Mouse (Mus musculus): ENCODE data around the gene Med12l. TPM values are rescaled to one million over a fixed set of nuclear protein-coding genes. Genes with fewer than 3 reads are reported as not detected.
"Not testable (repeated sequence)": the region's sequence is repeated elsewhere in the genome, so short reads cannot be mapped to it uniquely, and the experiment has no call there.

The Med12l gene
- polyA plus RNA-seq, 1 experiment from 2014 or later: 4.0 TPM

GRCm38 (mm10) chr3:59025193-59025535, 19.5 kb downstream of the Med12l start:
- 68% methylated on average over 4 of the region's 4 CpGs for WGBS
- ATAC-seq: no peak
- peaks cover 8% of the 10 kb centered on the region; the same call in 1 of the 2 replicates for H3K4me1 ChIP-seq (replicated peaks)
- no peaks in the 10 kb centered on the region for H3K36me3 ChIP-seq
- H3K27me3 ChIP-seq: no peaks in the 10 kb centered on the region
- no peak overlapping the region for H3K27ac ChIP-seq
- no peak overlapping the region for H3K4me2 ChIP-seq (replicated peaks)
- no peaks in the 10 kb centered on the region for H3K9me3 ChIP-seq
- H3K4me3 ChIP-seq (replicated peaks): no peak overlapping the region
- H3K9ac ChIP-seq (replicated peaks): no peak overlapping the region

- WGBS: 89% methylated on average over 6 of the region's 6 CpGs
- H3K9ac ChIP-seq (replicated peaks): no peak overlapping the region
- H3K4me2 ChIP-seq (replicated peaks): no peak overlapping the region
- no peak overlapping the region for H3K4me3 ChIP-seq (replicated peaks)
- no peaks in the 10 kb centered on the region for H3K4me1 ChIP-seq (replicated peaks)
- H3K27me3 ChIP-seq: no peaks in the 10 kb centered on the region
- H3K27ac ChIP-seq: no peak overlapping the region
- no peak for ATAC-seq
- H3K36me3 ChIP-seq: no peaks in the 10 kb centered on the region
- no peaks in the 10 kb centered on the region for H3K9me3 ChIP-seq
Observed at GRCm38 (mm10) chr3:59028696-59029095, 23.1 kb downstream of the Med12l start.

GRCm38 (mm10) chr3:59030986-59031385, 25.4 kb downstream of the Med12l start:
- WGBS: 79% methylated on average over 4 of the region's 4 CpGs
- H3K9me3 ChIP-seq: no peaks in the 10 kb centered on the region
- ATAC-seq: 0 out of 2 replicates have a peak, but pooled peaks have one; percentile 14

GRCm38 (mm10) chr3:59041487-59041886, 35.9 kb downstream of the Med12l start:
- Histone ChIP-seq H3K4me2 (replicated peaks) (no peak overlapping the region), H3K36me3 (peaks cover 2% of the 10 kb centered on the region; the same call in 1 of the 2 replicates), H3K27me3 (no peaks in the 10 kb centered on the region), H3K27ac (no peak overlapping the region), H3K9ac (replicated peaks) (no peak overlapping the region), H3K4me3 (replicated peaks) (no peak overlapping the region), H3K4me1 (replicated peaks) (no peaks in the 10 kb centered on the region), H3K9me3 (no peaks in the 10 kb centered on the region)
- ATAC-seq: no peak
- 72% methylated on average over 6 of the region's 6 CpGs for WGBS

More at GRCm38 (mm10) chr3:59030986-59031385, 25.4 kb downstream of the Med12l start:
- H3K4me1 ChIP-seq (replicated peaks): no peaks in the 10 kb centered on the region
- H3K36me3 ChIP-seq: no peaks in the 10 kb centered on the region
- no peaks in the 10 kb centered on the region for H3K27me3 ChIP-seq
- H3K9ac ChIP-seq (replicated peaks): no peak overlapping the region
- no peak overlapping the region for H3K4me3 ChIP-seq (replicated peaks)
- no peak overlapping the region for H3K27ac ChIP-seq
- H3K4me2 ChIP-seq (replicated peaks): no peak overlapping the region

GRCm38 (mm10) chr3:59054834-59055535, 49.4 kb downstream of the Med12l start:
- 86% methylated on average over 17 of the region's 17 CpGs for WGBS
- no peaks in the 10 kb centered on the region for H3K9me3 ChIP-seq
- H3K4me2 ChIP-seq (replicated peaks): no peak overlapping the region
- H3K36me3 ChIP-seq: no peaks in the 10 kb centered on the region
- no peak for ATAC-seq
- H3K9ac ChIP-seq (replicated peaks): no peak overlapping the region
- H3K4me1 ChIP-seq (replicated peaks): peaks cover 8% of the 10 kb centered on the region; the same call in 1 of the 2 replicates
- no peaks in the 10 kb centered on the region for H3K27me3 ChIP-seq
- H3K4me3 ChIP-seq (replicated peaks): no peak overlapping the region
- no peak overlapping the region for H3K27ac ChIP-seq

GRCm38 (mm10) chr3:59059022-59059541, 53.5 kb downstream of the Med12l start:
- WGBS: 4% methylated on average over 7 of the region's 7 CpGs
- Histone ChIP-seq H3K4me1 (replicated peaks) (peaks cover 8% of the 10 kb centered on the region; the same call in 1 of the 2 replicates), H3K36me3 (no peaks in the 10 kb centered on the region), H3K27ac (peak overlapping the region; percentile 32; the same call in 1 of the 2 replicates), H3K27me3 (no peaks in the 10 kb centered on the region), H3K4me3 (replicated peaks) (no peak overlapping the region), H3K9me3 (no peaks in the 10 kb centered on the region), H3K9ac (replicated peaks) (0 out of 2 replicates have a peak overlapping the region, but pooled peaks have one; percentile 16), H3K4me2 (replicated peaks) (peak overlapping the region; percentile 39)
- peak; percentile 92 for ATAC-seq

GRCm38 (mm10) chr3:59060131-59060530, 54.5 kb downstream of the Med12l start:
- Histone ChIP-seq H3K4me1 (replicated peaks) (peaks cover 8% of the 10 kb centered on the region; the same call in 1 of the 2 replicates), H3K9me3 (no peaks in the 10 kb centered on the region), H3K27me3 (no peaks in the 10 kb centered on the region), H3K9ac (replicated peaks) (no peak overlapping the region), H3K4me2 (replicated peaks) (no peak overlapping the region), H3K36me3 (no peaks in the 10 kb centered on the region), H3K4me3 (replicated peaks) (no peak overlapping the region), H3K27ac (no peak overlapping the region)
- WGBS: 90% methylated on average over 7 of the region's 7 CpGs
- ATAC-seq: no peak

- Histone ChIP-seq H3K4me1 (replicated peaks) (peaks cover 8% of the 10 kb centered on the region; the same call in 1 of the 2 replicates), H3K27ac (no peak overlapping the region), H3K36me3 (no peaks in the 10 kb centered on the region), H3K9ac (replicated peaks) (no peak overlapping the region), H3K4me3 (replicated peaks) (no peak overlapping the region), H3K4me2 (replicated peaks) (no peak overlapping the region), H3K9me3 (no peaks in the 10 kb centered on the region), H3K27me3 (no peaks in the 10 kb centered on the region)
- ATAC-seq: no peak
- WGBS: 79% methylated on average over 5 of the region's 5 CpGs
Observed at GRCm38 (mm10) chr3:59062141-59062540, 56.5 kb downstream of the Med12l start.

GRCm38 (mm10) chr3:59063431-59063830, 57.8 kb downstream of the Med12l start:
- Histone ChIP-seq H3K9me3 (no peaks in the 10 kb centered on the region), H3K4me2 (replicated peaks) (no peak overlapping the region), H3K36me3 (no peaks in the 10 kb centered on the region), H3K9ac (replicated peaks) (no peak overlapping the region), H3K4me1 (replicated peaks) (peaks cover 7% of the 10 kb centered on the region; the same call in 1 of the 2 replicates), H3K27me3 (no peaks in the 10 kb centered on the region), H3K4me3 (replicated peaks) (no peak overlapping the region), H3K27ac (no peak overlapping the region)
- no peak for ATAC-seq
- 91% methylated on average over 4 of the region's 4 CpGs for WGBS

GRCm38 (mm10) chr3:59065937-59066336, 60.3 kb downstream of the Med12l start:
- Histone ChIP-seq H3K9me3 (no peaks in the 10 kb centered on the region), H3K27me3 (no peaks in the 10 kb centered on the region), H3K36me3 (no peaks in the 10 kb centered on the region), H3K9ac (replicated peaks) (no peak overlapping the region), H3K4me2 (replicated peaks) (no peak overlapping the region), H3K4me1 (replicated peaks) (no peaks in the 10 kb centered on the region), H3K27ac (no peak overlapping the region), H3K4me3 (replicated peaks) (no peak overlapping the region)
- WGBS: 93% methylated on average over 3 of the region's 3 CpGs
- no peak for ATAC-seq

- Histone ChIP-seq H3K27me3 (no peaks in the 10 kb centered on the region), H3K4me1 (replicated peaks) (no peaks in the 10 kb centered on the region), H3K36me3 (no peaks in the 10 kb centered on the region), H3K9me3 (no peaks in the 10 kb centered on the region), H3K4me3 (replicated peaks) (no peak overlapping the region), H3K27ac (no peak overlapping the region), H3K4me2 (replicated peaks) (no peak overlapping the region), H3K9ac (replicated peaks) (no peak overlapping the region)
- ATAC-seq: no peak
- 78% methylated on average over 8 of the region's 8 CpGs for WGBS
Observed at GRCm38 (mm10) chr3:59066558-59067294, 61.1 kb downstream of the Med12l start.

- not testable (repeated sequence) for H3K4me2 ChIP-seq (replicated peaks); H3K27me3 ChIP-seq; H3K9me3 ChIP-seq; H3K4me1 ChIP-seq (replicated peaks); H3K9ac ChIP-seq (replicated peaks); H3K27ac ChIP-seq; H3K36me3 ChIP-seq; H3K4me3 ChIP-seq (replicated peaks); ATAC-seq
- 88% methylated on average over 1 of the region's 1 CpGs for WGBS
Observed at GRCm38 (mm10) chr3:59069071-59069470, 63.4 kb downstream of the Med12l start.

All from midbrain, embryonic 13.5 days (tissue).